Mouse (Mus musculus) lung, embryonic 14.5 days (tissue): ENCODE results near the gene Elmo2. TPM values are rescaled to one million over a fixed set of nuclear protein-coding genes. Genes with fewer than 3 reads are reported as not detected.
A peak's percentile ranks its signal among the peaks of the same experiment; 100 is the strongest.

Experiments
- ATAC-seq: fragments of 200-750 bp; cut with Nextera tagmentation; 2 replicates; pipeline ENCODE4 v1.8.0; 2017; ENCODE audit warnings: mild to moderate bottlenecking, moderate TSS enrichment, moderate library complexity; ENCODE audit not compliant: insufficient read depth
- DNase-seq: peaks from one replicate; pipeline ENCODE4 v3.0.0-alpha.2; 2015
- H3K27ac ChIP-seq: fragments of 300-500 bp; sonication (generic); 2 replicates; pipeline ENCODE4 v1.5.1; 2014; ENCODE audit warnings: low read depth, mild to moderate bottlenecking, moderate library complexity
- H3K27me3 ChIP-seq: fragments of 300-500 bp; sonication (generic); 2 replicates; pipeline ENCODE4 v1.6.1; 2014; ENCODE audit warnings: low read length, control low read depth; ENCODE audit not compliant: insufficient read depth
- H3K36me3 ChIP-seq: fragments of 300-500 bp; sonication (generic); 2 replicates; pipeline ENCODE4 v1.6.1; 2014; ENCODE audit warnings: control low read depth; ENCODE audit not compliant: insufficient read depth
- H3K4me1 ChIP-seq: fragments of 300-500 bp; sonication (generic); 2 replicates; pipeline ENCODE4 v1.6.1; 2014; ENCODE audit warnings: antibody characterized with exemption, control low read depth; ENCODE audit not compliant: insufficient read depth
- H3K4me2 ChIP-seq: fragments of 300-500 bp; sonication (generic); 2 replicates; pipeline ENCODE4 v1.6.1; 2014; ENCODE audit warnings: mild to moderate bottlenecking
- H3K4me3 ChIP-seq: fragments of 300-500 bp; sonication (generic); 2 replicates; pipeline ENCODE4 v1.5.1; 2014; ENCODE audit warnings: low read depth, low read length
- H3K9ac ChIP-seq: fragments of 300-500 bp; sonication (generic); 2 replicates; pipeline ENCODE4 v1.6.1; 2014
- H3K9me3 ChIP-seq: fragments of 300-500 bp; sonication (generic); 2 replicates; pipeline ENCODE4 v1.6.1; 2016; ENCODE audit warnings: low read depth, low read length, control low read depth
- CTCF ChIP-seq: IDR thresholded peaks from 2 replicates; pipeline ENCODE4 v1.5.1; 2016; ENCODE audit warnings: antibody characterized with exemption, low read depth
- WGBS: fragments of 180-500 bp; shearing (Covaris S2); extraction: QIAGEN DNeasy Blood & Tissue Kit; methylation state at CpG from one replicate; pipeline ENCODE4 v1.1.7; 2014; 5-methylcytosine and 5-hydroxymethylcytosine counted together
- polyA plus RNA-seq: library from polyadenylated mRNA; unstranded; fragments of >200 nt; fragmentation: Nextera tagmentation; extraction: Ambion mirVana; gene quantifications from 2 replicates; pipeline ENCODE4 v1.2.1, GENCODE M21; 2014

The Elmo2 gene
- polyA plus RNA-seq, 1 experiment from 2014 or later = 82.2 TPM

DNA sequence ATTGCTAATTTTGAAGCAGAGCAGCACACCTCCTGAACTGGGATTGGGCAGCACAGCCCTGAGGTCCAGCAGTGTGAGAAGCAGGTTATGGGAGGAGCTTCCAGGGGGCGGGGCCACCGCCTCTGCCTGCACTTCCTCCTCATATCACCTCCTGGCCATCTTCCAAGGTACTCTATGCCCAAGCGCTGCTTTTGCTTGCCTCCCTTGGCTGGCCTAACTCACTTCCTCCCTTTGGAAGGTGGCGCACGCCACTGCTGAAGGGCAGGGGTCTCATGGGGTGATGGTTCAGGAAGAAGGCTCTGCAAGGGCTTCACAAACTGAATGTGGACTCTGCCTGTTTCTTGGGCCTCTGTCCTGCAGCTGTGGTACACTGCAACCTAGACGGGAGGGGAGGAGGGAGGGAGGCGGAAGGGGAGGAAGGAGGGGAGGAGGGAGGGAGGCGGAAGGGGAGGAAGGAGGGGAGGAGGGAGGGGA, 40.8 kb upstream of the Elmo2 start:
- no peak for TF ChIP-seq CTCF
- Histone ChIP-seq H3K36me3 (no peaks in the 10 kb centered on the region), H3K4me1 (peaks cover 11% of the 10 kb centered on the region), H3K27ac (no peak overlapping the region), H3K4me3 (no peak overlapping the region), H3K4me2 (peak overlapping the region; percentile 40; the same call in 1 of the 2 replicates), H3K27me3 (peaks cover 16% of the 10 kb centered on the region; the same call in 1 of the 2 replicates), H3K9ac (no peak overlapping the region), H3K9me3 (no peaks in the 10 kb centered on the region)
- DNase-seq (peak; percentile 87), ATAC-seq (peak; percentile 76)
- 4% methylated on average over 5 of the region's 8 CpGs for WGBS

DNA sequence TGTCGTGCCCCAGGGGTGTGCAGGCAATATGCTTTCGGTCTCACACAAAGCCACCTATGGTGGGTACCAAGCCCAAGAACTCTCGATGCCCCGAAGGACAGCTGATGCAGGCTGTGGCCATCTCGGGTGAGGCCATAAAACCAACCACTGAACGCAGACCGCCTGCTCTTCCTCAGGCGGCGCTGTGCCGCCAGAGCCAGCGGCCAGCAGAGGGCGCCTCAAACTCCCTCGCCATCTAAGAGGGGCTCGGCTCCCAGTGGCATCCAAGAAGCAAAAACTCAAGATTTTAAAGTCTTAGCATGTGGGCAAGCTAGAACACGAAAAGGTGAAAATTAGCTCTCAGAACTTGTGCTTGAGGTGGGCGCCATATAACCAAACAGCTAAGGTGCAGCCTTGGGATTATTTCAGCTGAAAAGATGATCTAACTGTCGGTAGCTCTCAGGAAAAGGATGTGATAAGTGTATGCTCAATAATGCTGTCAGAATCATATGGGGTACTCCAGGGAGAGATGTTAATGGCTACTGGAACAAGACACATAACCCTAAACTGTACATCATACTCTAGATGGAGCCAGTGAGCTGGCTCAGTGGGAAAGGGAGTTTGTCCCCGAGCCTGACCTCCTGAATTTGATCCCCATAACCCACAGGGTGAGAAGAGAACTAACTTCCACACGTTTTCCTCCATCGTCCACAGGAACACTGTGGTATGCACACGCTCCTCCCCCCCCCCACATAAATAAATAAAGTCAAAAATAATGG, 38.2 kb upstream of the Elmo2 start:
- peak; percentile 93 for TF ChIP-seq CTCF
- Histone ChIP-seq H3K4me3 (no peak overlapping the region), H3K27me3 (peaks cover 16% of the 10 kb centered on the region; the same call in 1 of the 2 replicates), H3K4me1 (peaks cover 11% of the 10 kb centered on the region; the same call in 1 of the 2 replicates), H3K27ac (no peak overlapping the region), H3K9me3 (no peaks in the 10 kb centered on the region), H3K4me2 (peak overlapping the region; percentile 37; the same call in 1 of the 2 replicates), H3K9ac (peak overlapping the region; percentile 16; the same call in 1 of the 2 replicates), H3K36me3 (no peaks in the 10 kb centered on the region)
- 10% methylated on average over 21 of the region's 21 CpGs for WGBS
- DNase-seq (peak; percentile 85), ATAC-seq (no peak)

DNA sequence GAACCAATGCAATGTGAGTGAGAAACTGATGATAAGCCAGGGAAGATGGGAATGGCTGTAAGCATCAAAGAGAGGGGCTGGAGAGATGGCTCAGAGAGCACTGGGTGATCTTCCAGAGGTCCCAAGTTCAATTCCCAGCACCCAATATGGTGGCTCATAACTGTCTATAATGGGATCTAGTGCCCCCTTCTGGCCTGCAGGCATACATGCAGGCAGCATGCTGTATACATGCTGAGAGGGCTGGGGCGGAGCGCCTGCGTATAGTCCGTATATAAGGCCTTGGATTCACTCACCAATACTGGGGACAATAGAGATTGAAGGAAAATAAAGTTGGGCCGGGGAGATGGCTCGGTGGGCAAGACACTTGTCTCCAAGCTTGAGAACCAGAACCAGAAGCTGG, 37.0 kb upstream of the Elmo2 start:
- 84% methylated on average over 6 of the region's 6 CpGs for WGBS
- ATAC-seq (no peak), DNase-seq (no peak)
- TF ChIP-seq CTCF = peak; percentile 13; the same call in 1 of the 2 replicates
- no peaks in the 10 kb centered on the region for H3K9me3 ChIP-seq
- H3K27ac ChIP-seq = no peak overlapping the region
- no peak overlapping the region for H3K9ac ChIP-seq
- no peak overlapping the region for H3K4me3 ChIP-seq
- peaks cover 9% of the 10 kb centered on the region; the same call in 1 of the 2 replicates for H3K27me3 ChIP-seq
- H3K4me1 ChIP-seq = peaks cover 8% of the 10 kb centered on the region; the same call in 1 of the 2 replicates
- H3K4me2 ChIP-seq = no peak overlapping the region
- no peaks in the 10 kb centered on the region for H3K36me3 ChIP-seq

DNA sequence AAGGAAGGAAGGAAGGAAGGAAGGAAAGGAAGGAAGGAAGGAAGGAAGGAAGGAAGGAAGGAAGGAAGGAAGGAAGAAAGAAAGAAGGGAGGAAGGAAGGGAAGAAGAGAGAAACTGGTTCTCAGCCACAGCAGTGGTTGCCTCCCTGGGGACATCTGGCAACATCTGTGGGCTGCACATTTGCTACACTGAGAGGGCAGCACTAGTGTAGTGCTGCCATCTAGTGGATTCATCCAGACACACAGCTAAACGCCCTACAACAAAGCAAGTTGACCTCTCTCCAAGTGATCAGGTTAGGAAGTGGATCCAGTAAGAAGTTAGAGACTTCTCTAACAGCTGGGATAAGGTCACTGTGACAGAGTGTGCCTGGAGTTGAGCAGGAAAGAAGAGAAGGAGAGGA, 34.6 kb upstream of the Elmo2 start:
- DNase-seq (peak; percentile 93), ATAC-seq (peak; percentile 79; the same call in 1 of the 2 replicates)
- TF ChIP-seq CTCF = peak; percentile 91
- no peaks in the 10 kb centered on the region for H3K9me3 ChIP-seq
- H3K27me3 ChIP-seq = 0 out of 2 replicates have a peak, but pooled peaks cover 6% of the 10 kb centered on the region
- H3K4me2 ChIP-seq = no peak overlapping the region
- no peak overlapping the region for H3K27ac ChIP-seq
- H3K4me3 ChIP-seq = no peak overlapping the region
- H3K4me1 ChIP-seq = no peaks in the 10 kb centered on the region
- H3K36me3 ChIP-seq = no peaks in the 10 kb centered on the region
- 0% methylated on average over 1 of the region's 1 CpGs for WGBS
- no peak overlapping the region for H3K9ac ChIP-seq

DNA sequence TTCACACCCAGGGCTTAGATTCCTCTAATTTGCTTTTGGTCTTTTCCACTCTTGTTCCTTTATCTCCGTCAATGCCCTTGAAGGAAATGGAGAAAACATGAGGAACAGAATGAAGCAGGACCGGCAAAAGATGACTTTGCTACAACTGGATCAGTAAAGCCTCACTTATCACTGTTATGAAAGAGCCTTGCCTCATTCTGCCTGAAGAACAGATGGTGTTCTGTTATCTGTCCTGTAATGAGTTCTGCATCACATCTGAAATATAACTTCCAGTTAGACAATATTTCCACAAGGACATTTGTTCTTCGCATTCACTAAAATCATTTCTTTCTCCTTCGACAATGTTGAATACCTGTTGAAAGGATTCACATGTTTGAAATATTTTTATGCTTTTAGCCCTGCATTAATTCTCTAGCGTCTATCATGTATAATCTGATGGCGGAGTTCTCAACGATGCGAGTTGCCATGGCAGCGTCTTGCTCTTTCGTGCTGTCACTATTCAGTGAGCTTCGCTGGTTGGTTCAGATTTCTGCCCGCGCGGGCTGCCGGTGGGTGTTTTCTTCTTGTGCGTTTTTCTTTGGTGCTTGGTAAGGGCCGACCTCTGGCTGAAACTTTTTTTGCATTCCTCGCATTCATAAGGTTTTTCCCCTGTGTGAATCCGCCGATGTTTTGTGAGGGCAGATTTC, 25.7 kb upstream of the Elmo2 start:
- no peak overlapping the region for H3K4me2 ChIP-seq
- H3K36me3 ChIP-seq = no peaks in the 10 kb centered on the region
- DNase-seq (no peak), ATAC-seq (no peak)
- H3K27me3 ChIP-seq = no peaks in the 10 kb centered on the region
- no peak overlapping the region for H3K9ac ChIP-seq
- 85% methylated on average over 20 of the region's 20 CpGs for WGBS
- H3K4me3 ChIP-seq = no peak overlapping the region
- TF ChIP-seq CTCF = no peak
- peaks cover 12% of the 10 kb centered on the region; the same call in 1 of the 2 replicates for H3K9me3 ChIP-seq
- H3K27ac ChIP-seq = no peak overlapping the region
- H3K4me1 ChIP-seq = no peaks in the 10 kb centered on the region

DNA sequence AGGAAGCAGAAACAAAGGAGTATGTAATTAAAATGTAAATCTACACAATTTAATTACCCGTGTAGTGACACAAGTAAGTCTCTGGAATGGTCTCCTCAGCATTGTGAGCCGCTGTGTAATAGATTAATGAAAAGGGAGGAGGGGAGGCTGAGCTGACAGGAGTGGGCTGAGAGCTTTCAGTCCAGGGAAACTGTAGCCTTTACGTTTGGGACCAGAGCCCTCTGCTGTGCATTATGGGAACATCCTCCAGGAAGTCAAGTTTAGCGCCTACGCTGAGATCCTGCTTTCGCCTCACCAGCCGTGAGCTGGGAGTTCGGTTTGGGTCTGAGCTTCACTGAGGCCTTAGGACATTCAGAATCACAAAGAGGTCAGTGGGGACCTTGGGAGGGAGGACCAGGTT, 23.2 kb upstream of the Elmo2 start:
- DNase-seq = peak; percentile 78
- peak; percentile 65 for TF ChIP-seq CTCF

DNA sequence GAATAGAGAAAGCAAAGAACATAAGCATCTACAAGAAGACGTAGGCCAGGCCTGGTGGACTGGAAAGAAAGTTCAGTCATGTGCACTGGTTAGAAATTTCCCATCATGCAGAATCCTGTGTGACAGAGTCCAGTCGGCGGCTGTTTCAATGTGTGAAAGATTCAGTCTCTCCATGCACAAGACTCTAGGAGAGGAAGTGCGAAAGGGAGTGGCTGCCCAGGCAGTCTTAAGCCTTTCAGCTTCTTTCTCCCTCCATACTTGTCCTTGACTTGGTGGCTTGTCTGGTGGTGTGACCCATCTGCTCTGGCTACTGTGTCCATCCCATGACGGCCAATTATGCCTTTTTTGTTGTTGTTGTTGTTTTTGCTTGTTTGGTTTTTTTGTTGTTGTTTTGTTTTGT, 19.9 kb upstream of the Elmo2 start:
- H3K4me2 ChIP-seq = no peak overlapping the region
- no peak for TF ChIP-seq CTCF
- H3K9ac ChIP-seq = no peak overlapping the region
- no peaks in the 10 kb centered on the region for H3K4me1 ChIP-seq
- no peaks in the 10 kb centered on the region for H3K27me3 ChIP-seq
- DNase-seq (no peak), ATAC-seq (no peak)
- H3K27ac ChIP-seq = no peak overlapping the region
- 84% methylated on average over 5 of the region's 5 CpGs for WGBS
- no peaks in the 10 kb centered on the region for H3K36me3 ChIP-seq
- H3K9me3 ChIP-seq = no peaks in the 10 kb centered on the region
- H3K4me3 ChIP-seq = no peak overlapping the region

More for the DNA sequence above, 23.2 kb upstream of the Elmo2 start:
- ATAC-seq = no peak
- no peaks in the 10 kb centered on the region for H3K4me1 ChIP-seq
- no peaks in the 10 kb centered on the region for H3K36me3 ChIP-seq
- no peak overlapping the region for H3K27ac ChIP-seq
- H3K27me3 ChIP-seq = no peaks in the 10 kb centered on the region
- 21% methylated on average over 8 of the region's 8 CpGs for WGBS
- H3K9me3 ChIP-seq = peaks cover 12% of the 10 kb centered on the region; the same call in 1 of the 2 replicates
- H3K4me2 ChIP-seq = no peak overlapping the region
- no peak overlapping the region for H3K9ac ChIP-seq
- no peak overlapping the region for H3K4me3 ChIP-seq
